Mouse (Mus musculus): ENCODE results near the gene Klf16. TPM values are rescaled to one million over a fixed set of nuclear protein-coding genes. Genes with fewer than 3 reads are reported as not detected.

Gene Klf16
- polyA plus RNA-seq, 1 experiment from 2014 or later = 4.7 TPM

GRCm38 (mm10) chr10:80570871-80571836, 6.0 kb downstream of the Klf16 start:
- Histone ChIP-seq H3K9ac (peak overlapping the region; percentile 49), H3K4me1 (replicated peaks) (peaks cover 73% of the 10 kb centered on the region), H3K9me3 (replicated peaks) (no peaks in the 10 kb centered on the region), H3K4me3 (peak overlapping the region; percentile 26), H3K27ac (peak overlapping the region; percentile 73), H3K27me3 (no peaks in the 10 kb centered on the region), H3K4me2 (peak overlapping the region; percentile 62), H3K36me3 (peaks cover 7% of the 10 kb centered on the region; the same call in 1 of the 2 replicates)
- WGBS = 22% methylated on average over 30 of the region's 30 CpGs
- ATAC-seq (replicated peaks; ENCODE audit: insufficient number of reproducible peaks, insufficient read depth, low FRiP score, low read depth) = peak; percentile 34

- peak overlapping the region; percentile 26; the same call in 1 of the 2 replicates for H3K4me3 ChIP-seq
- H3K27me3 ChIP-seq = no peaks in the 10 kb centered on the region
- H3K9ac ChIP-seq = peak overlapping the region; percentile 49
- peaks cover 7% of the 10 kb centered on the region; the same call in 1 of the 2 replicates for H3K36me3 ChIP-seq
- ATAC-seq (replicated peaks; ENCODE audit: insufficient number of reproducible peaks, insufficient read depth, low FRiP score, low read depth) = no peak
- H3K4me1 ChIP-seq (replicated peaks) = peaks cover 66% of the 10 kb centered on the region
- H3K9me3 ChIP-seq (replicated peaks) = no peaks in the 10 kb centered on the region
- H3K4me2 ChIP-seq = peak overlapping the region; percentile 62
- WGBS = 79% methylated on average over 10 of the region's 10 CpGs
- peak overlapping the region; percentile 73 for H3K27ac ChIP-seq
These were observed 6.7 kb downstream of the Klf16 start for GRCm38 (mm10) chr10:80570419-80570818.

GRCm38 (mm10) chr10:80569664-80570066, 7.5 kb downstream of the Klf16 start:
- Histone ChIP-seq H3K9me3 (replicated peaks) (no peaks in the 10 kb centered on the region), H3K4me2 (peak overlapping the region; percentile 62), H3K9ac (no peak overlapping the region), H3K4me3 (peak overlapping the region; percentile 12; the same call in 1 of the 2 replicates), H3K36me3 (peaks cover 7% of the 10 kb centered on the region; the same call in 1 of the 2 replicates), H3K27ac (peak overlapping the region; percentile 73), H3K4me1 (replicated peaks) (peaks cover 59% of the 10 kb centered on the region), H3K27me3 (no peaks in the 10 kb centered on the region)
- 29% methylated on average over 10 of the region's 10 CpGs for WGBS
- 0 out of 2 replicates have a peak, but pooled peaks have one; percentile 40 for ATAC-seq (replicated peaks; ENCODE audit: insufficient number of reproducible peaks, insufficient read depth, low FRiP score, low read depth)

GRCm38 (mm10) chr10:80568876-80569275, 8.2 kb downstream of the Klf16 start:
- 92% methylated on average over 29 of the region's 29 CpGs for WGBS
- no peak for ATAC-seq (replicated peaks; ENCODE audit: insufficient number of reproducible peaks, insufficient read depth, low FRiP score, low read depth)

GRCm38 (mm10) chr10:80566375-80567092, 10.6 kb downstream of the Klf16 start:
- WGBS = 31% methylated on average over 17 of the region's 17 CpGs
- no peak overlapping the region; the same call in 1 of the 2 replicates for H3K4me2 ChIP-seq
- ATAC-seq (replicated peaks; ENCODE audit: insufficient number of reproducible peaks, insufficient read depth, low FRiP score, low read depth) = no peak; the same call in 1 of the 2 replicates

More at GRCm38 (mm10) chr10:80568876-80569275, 8.2 kb downstream of the Klf16 start:
- Histone ChIP-seq H3K4me1 (replicated peaks) (peaks cover 51% of the 10 kb centered on the region), H3K9me3 (replicated peaks) (no peaks in the 10 kb centered on the region), H3K36me3 (peaks cover 7% of the 10 kb centered on the region; the same call in 1 of the 2 replicates), H3K4me3 (no peak overlapping the region), H3K27ac (no peak overlapping the region), H3K9ac (no peak overlapping the region), H3K27me3 (no peaks in the 10 kb centered on the region), H3K4me2 (no peak overlapping the region; the same call in 1 of the 2 replicates)

GRCm38 (mm10) chr10:80561116-80561944, 15.8 kb downstream of the Klf16 start, which contains the start of gene Rexo1:
Rexo1 (minus strand) TSS chr10:80561560.
- Histone ChIP-seq H3K9ac (peak within 1 kb of the TSS; percentile 99), H3K27me3 (no peaks in the 10 kb centered on the region), H3K9me3 (replicated peaks) (no peaks in the 10 kb centered on the region), H3K36me3 (no peaks in the 10 kb centered on the region), H3K4me1 (replicated peaks) (peaks cover 46% of the 10 kb centered on the region), H3K4me2 (peak within 1 kb of the TSS; percentile 91), H3K27ac (peak within 1 kb of the TSS; percentile 90), H3K4me3 (peak within 1 kb of the TSS; percentile 84)
- peak; percentile 75 for ATAC-seq (replicated peaks; ENCODE audit: insufficient number of reproducible peaks, insufficient read depth, low FRiP score, low read depth)
- under 1% methylated on average over 72 of the region's 72 CpGs for WGBS

More at GRCm38 (mm10) chr10:80566375-80567092, 10.6 kb downstream of the Klf16 start:
- Histone ChIP-seq H3K9me3 (replicated peaks) (no peaks in the 10 kb centered on the region), H3K36me3 (peaks cover 7% of the 10 kb centered on the region; the same call in 1 of the 2 replicates), H3K27ac (no peak overlapping the region), H3K4me1 (replicated peaks) (peaks cover 39% of the 10 kb centered on the region), H3K4me3 (no peak overlapping the region), H3K9ac (no peak overlapping the region), H3K27me3 (no peaks in the 10 kb centered on the region)

GRCm38 (mm10) chr10:80560621-80561020, 16.5 kb downstream of the Klf16 start:
- no peak for ATAC-seq (replicated peaks; ENCODE audit: insufficient number of reproducible peaks, insufficient read depth, low FRiP score, low read depth)
- no peaks in the 10 kb centered on the region for H3K27me3 ChIP-seq
- WGBS = under 1% methylated on average over 13 of the region's 13 CpGs
- H3K4me2 ChIP-seq = peak overlapping the region; percentile 91
- H3K4me3 ChIP-seq = peak overlapping the region; percentile 84
- H3K9ac ChIP-seq = peak overlapping the region; percentile 99
- H3K27ac ChIP-seq = 0 out of 2 replicates have a peak overlapping the region, but pooled peaks have one; percentile 90
- no peaks in the 10 kb centered on the region for H3K36me3 ChIP-seq
- peaks cover 46% of the 10 kb centered on the region for H3K4me1 ChIP-seq (replicated peaks)
- H3K9me3 ChIP-seq (replicated peaks) = no peaks in the 10 kb centered on the region

- Histone ChIP-seq H3K4me2 (no peak overlapping the region), H3K27me3 (no peaks in the 10 kb centered on the region), H3K9ac (no peak overlapping the region), H3K4me3 (no peak overlapping the region), H3K36me3 (no peaks in the 10 kb centered on the region), H3K4me1 (replicated peaks) (peaks cover 50% of the 10 kb centered on the region), H3K27ac (no peak overlapping the region), H3K9me3 (replicated peaks) (no peaks in the 10 kb centered on the region)
- no peak for ATAC-seq (replicated peaks; ENCODE audit: insufficient number of reproducible peaks, insufficient read depth, low FRiP score, low read depth)
- 88% methylated on average over 7 of the region's 7 CpGs for WGBS
These were observed 17.7 kb downstream of the Klf16 start for GRCm38 (mm10) chr10:80559431-80559830.

- H3K27ac ChIP-seq = 0 out of 2 replicates have a peak overlapping the region, but pooled peaks have one; percentile 31
- no peak for ATAC-seq (replicated peaks; ENCODE audit: insufficient number of reproducible peaks, insufficient read depth, low FRiP score, low read depth)
- 34% methylated on average over 5 of the region's 5 CpGs for whole genome bisulfite sequencing
- H3K4me1 ChIP-seq (replicated peaks) = peaks cover 63% of the 10 kb centered on the region
- H3K4me3 ChIP-seq = no peak overlapping the region
- H3K4me2 ChIP-seq = no peak overlapping the region
- H3K9ac ChIP-seq = peak overlapping the region; percentile 11; the same call in 1 of the 2 replicates
- H3K36me3 ChIP-seq = no peaks in the 10 kb centered on the region
- H3K27me3 ChIP-seq = no peaks in the 10 kb centered on the region
- no peaks in the 10 kb centered on the region for H3K9me3 ChIP-seq (replicated peaks)
These were observed 19.7 kb downstream of the Klf16 start for GRCm38 (mm10) chr10:80557346-80557965.

- no peak overlapping the region for H3K27ac ChIP-seq
- peaks cover 39% of the 10 kb centered on the region for H3K4me1 ChIP-seq (replicated peaks)
These were observed 23.1 kb downstream of the Klf16 start for GRCm38 (mm10) chr10:80553997-80554396.

More at GRCm38 (mm10) chr10:80553997-80554396, 23.1 kb downstream of the Klf16 start:
- no peak for ATAC-seq (replicated peaks; ENCODE audit: insufficient number of reproducible peaks, insufficient read depth, low FRiP score, low read depth)
- Histone ChIP-seq H3K36me3 (peaks cover 11% of the 10 kb centered on the region), H3K4me3 (no peak overlapping the region), H3K4me2 (no peak overlapping the region), H3K9ac (0 out of 2 replicates have a peak overlapping the region, but pooled peaks have one; percentile 17), H3K9me3 (replicated peaks) (no peaks in the 10 kb centered on the region), H3K27me3 (no peaks in the 10 kb centered on the region)
- WGBS = 60% methylated on average over 6 of the region's 6 CpGs

Measured in heart, embryonic 15.5 days (tissue).